Mouse (Mus musculus): Measurements from ENCODE around the gene Pid1. TPM values are rescaled to one million over a fixed set of nuclear protein-coding genes. Genes with fewer than 3 reads are reported as not detected.
"Not testable (repeated sequence)": the region's sequence is repeated elsewhere in the genome, so short reads cannot be mapped to it uniquely, and the experiment has no call there.

Pid1 gene
- total and polyA plus RNA-seq, 3 experiments = not detected

- H3K79me2 ChIP-seq (replicated peaks; ENCODE audit: control insufficient read depth, extremely low read depth, insufficient read depth, poor library complexity, severe bottlenecking) = no peaks in the 10 kb centered on the region
- H3K4me3 ChIP-seq (replicated peaks in 1 of 3; ENCODE audit: low read depth in 2 of 3, low read length in 2 of 3, poor library complexity in 1 of 3) = no peak overlapping the region
- no peak overlapping the region for H3K9ac ChIP-seq (ENCODE audit: insufficient read depth, low read depth)
- in situ Hi-C loops (cut with MboI; ENCODE audit: low pct_ligation_motif_present, low pct_unique_long_range_greater_than_20kb, low sequenced_read_pairs) (no loop called here), dilution Hi-C loops (cut with MboI; ENCODE audit: extremely low pct_ligation_motif_present, extremely low pct_unique_long_range_greater_than_20kb, low sequenced_read_pairs) (no loop called here)
- no peaks in the 10 kb centered on the region for H3K27me3 ChIP-seq (replicated peaks)
- no peak overlapping the region for H3K4me2 ChIP-seq (ENCODE audit: insufficient read depth, low read depth, poor library complexity, severe bottlenecking)
- DNase-seq (ENCODE audit: extremely low read depth) = peak; percentile 62
- no peak for TF ChIP-seq HCFC1 (IDR thresholded peaks at IDR 0.05; ENCODE audit: low read depth, low read length)
- no peak for TF ChIP-seq POLR2AphosphoS2 (IDR thresholded peaks at IDR 0.05; ENCODE audit: low read depth, low read length)
- no peak for TF ChIP-seq MAFK (IDR thresholded peaks at IDR 0.05; ENCODE audit: insufficient replicate concordance, low read length)
- peaks cover 0 to 10% of the 10 kb centered on the region in 2 experiments; a peak in 2 of 4 replicates for H3K4me1 ChIP-seq (ENCODE audit: control insufficient read depth in 1 of 2, insufficient read depth in 2 of 2)
- H3K27ac ChIP-seq (ENCODE audit: insufficient read depth, low read depth) = no peak overlapping the region
- H3K36me3 ChIP-seq (replicated peaks in 1 of 2; ENCODE audit: control insufficient read depth in 1 of 2, insufficient read depth in 1 of 2, low read length in 1 of 2) = no peaks in the 10 kb centered on the region
- no peaks in the 10 kb centered on the region for H3K9me3 ChIP-seq (replicated peaks; ENCODE audit: low read length)
Observed at GRCm38 (mm10) chr1:84350262-84350661, 13.7 kb downstream of the Pid1 start.

DNA sequence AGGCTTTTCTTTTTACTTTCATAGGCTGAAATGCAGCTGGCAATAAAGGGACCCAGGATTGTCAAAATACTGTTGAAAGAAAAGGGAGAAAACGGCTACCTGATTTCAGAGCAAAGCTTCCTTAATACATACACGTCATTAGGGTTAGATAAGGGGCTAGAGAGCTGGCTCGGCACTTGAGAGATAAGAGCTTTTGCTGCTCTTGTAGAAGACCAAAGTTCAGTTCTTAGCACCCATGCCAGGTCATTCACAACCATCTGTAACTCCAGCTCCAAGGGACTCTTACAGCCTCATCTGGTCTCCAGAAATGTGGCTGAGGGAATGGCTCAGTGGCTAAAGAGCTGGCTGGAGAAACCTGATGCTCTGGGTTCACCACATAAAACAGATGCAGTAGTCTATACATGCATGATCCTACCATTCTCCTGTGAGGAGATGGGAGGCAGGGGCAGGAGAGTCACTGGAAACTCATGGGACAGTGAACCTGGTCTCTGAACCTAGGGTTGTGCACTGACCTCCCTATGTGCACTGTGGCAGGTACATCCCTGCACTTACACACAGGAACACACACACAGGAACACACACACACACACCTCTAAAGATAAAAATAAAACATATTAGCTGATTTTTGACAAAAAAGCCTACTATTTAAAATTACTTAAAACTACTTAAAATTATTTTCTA lies 16.0 kb downstream of the Pid1 start:
- no peak overlapping the region for H3K9ac ChIP-seq (ENCODE audit: insufficient read depth, low read depth)
- no peak overlapping the region for H3K4me2 ChIP-seq (ENCODE audit: insufficient read depth, low read depth, poor library complexity, severe bottlenecking)
- H3K4me1 ChIP-seq (ENCODE audit: control insufficient read depth in 1 of 2, insufficient read depth in 2 of 2) = peaks cover 0 to 10% of the 10 kb centered on the region in 2 experiments; a peak in 2 of 4 replicates
- H3K27ac ChIP-seq (ENCODE audit: insufficient read depth, low read depth) = no peak overlapping the region
- H3K36me3 ChIP-seq (replicated peaks in 1 of 2; ENCODE audit: control insufficient read depth in 1 of 2, insufficient read depth in 1 of 2, low read length in 1 of 2) = no peaks in the 10 kb centered on the region
- dilution Hi-C loops (cut with MboI; ENCODE audit: extremely low pct_ligation_motif_present, extremely low pct_unique_long_range_greater_than_20kb, low sequenced_read_pairs) = no loop called here
- H3K79me2 ChIP-seq (replicated peaks; ENCODE audit: control insufficient read depth, extremely low read depth, insufficient read depth, poor library complexity, severe bottlenecking) = no peaks in the 10 kb centered on the region
- H3K4me3 ChIP-seq (replicated peaks in 1 of 3; ENCODE audit: low read depth in 2 of 3, low read length in 2 of 3, poor library complexity in 1 of 3) = no peak overlapping the region
- no peak for DNase-seq (ENCODE audit: extremely low read depth)
- H3K9me3 ChIP-seq (replicated peaks; ENCODE audit: low read length) = no peaks in the 10 kb centered on the region
- no peaks in the 10 kb centered on the region for H3K27me3 ChIP-seq (replicated peaks)
- no peak for TF ChIP-seq SMC3 (IDR thresholded peaks at IDR 0.05; ENCODE audit: low read depth, low read length)
- no peak for TF ChIP-seq EP300 (IDR thresholded peaks at IDR 0.05; ENCODE audit: low read length)
- no peak for TF ChIP-seq GABPA (IDR thresholded peaks at IDR 0.05; ENCODE audit: insufficient replicate concordance, low read depth, low read length)
- TF ChIP-seq TCF12 (IDR thresholded peaks at IDR 0.05; ENCODE audit: low read depth, low read length) = no peak
- TF ChIP-seq CHD2 (IDR thresholded peaks at IDR 0.05; ENCODE audit: low read length) = no peak
- no peak for TF ChIP-seq BHLHE40 (IDR thresholded peaks at IDR 0.05; ENCODE audit: low read depth, low read length)
- TF ChIP-seq USF2 (conservative IDR thresholded peaks at IDR 0.05; ENCODE audit: low read depth, low read length) = no peak
- no peak for TF ChIP-seq E2F4 (IDR thresholded peaks at IDR 0.05; ENCODE audit: insufficient replicate concordance, low read depth, low read length)
- no peak for TF ChIP-seq MAX (IDR thresholded peaks at IDR 0.05; ENCODE audit: low read length)
- no peak for TF ChIP-seq SIN3A (IDR thresholded peaks at IDR 0.05; ENCODE audit: low read length)
- TF ChIP-seq MAFK (IDR thresholded peaks at IDR 0.05; ENCODE audit: insufficient replicate concordance, low read length) = no peak
- no peak for TF ChIP-seq JUN (IDR thresholded peaks at IDR 0.05; ENCODE audit: insufficient read depth, low read depth, low read length)
- TF ChIP-seq HCFC1 (IDR thresholded peaks at IDR 0.05; ENCODE audit: low read depth, low read length) = no peak
- no peak for TF ChIP-seq PAX5 (IDR thresholded peaks at IDR 0.05; ENCODE audit: low read length)
- no peak for TF ChIP-seq KAT2A (IDR thresholded peaks at IDR 0.05; ENCODE audit: insufficient replicate concordance, low read length)
- TF ChIP-seq TBP (conservative IDR thresholded peaks at IDR 0.05; ENCODE audit: low read depth, low read length) = no peak
- no peak for TF ChIP-seq POLR2A (IDR thresholded peaks at IDR 0.05; ENCODE audit: low read depth, low read length)
- no peak for TF ChIP-seq CTCF (conservative IDR thresholded peaks at IDR 0.05 in 1 of 2, IDR thresholded peaks at IDR 0.05 in 1 of 2; ENCODE audit: low read depth in 2 of 2, low read length in 2 of 2)
- in situ Hi-C loops (cut with MboI; ENCODE audit: low pct_ligation_motif_present, low pct_unique_long_range_greater_than_20kb, low sequenced_read_pairs) = no loop called here

DNA sequence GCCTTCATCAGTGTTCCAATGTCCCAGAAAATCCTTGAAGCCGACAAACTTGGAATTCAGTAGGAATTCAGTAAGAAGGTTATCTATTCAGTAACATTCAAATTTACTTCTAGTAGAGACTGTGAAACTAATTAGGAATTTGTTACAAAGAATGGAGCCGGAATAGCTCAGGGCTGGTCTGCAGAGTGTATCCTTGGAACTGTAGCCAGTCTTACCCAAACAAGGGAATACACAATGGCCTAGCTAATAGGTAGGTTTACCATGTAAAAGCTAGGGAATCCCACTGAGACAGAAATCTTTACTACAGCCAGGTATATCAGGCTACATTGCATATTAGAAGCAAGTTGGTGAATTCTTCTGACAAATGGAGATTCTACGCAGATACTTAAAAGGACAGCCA lies 31.2 kb downstream of the Pid1 start:
- H3K4me2 ChIP-seq (ENCODE audit: insufficient read depth, low read depth, poor library complexity, severe bottlenecking); dilution Hi-C loops (cut with MboI; ENCODE audit: extremely low pct_ligation_motif_present, extremely low pct_unique_long_range_greater_than_20kb, low sequenced_read_pairs); H3K4me1 ChIP-seq (ENCODE audit: control insufficient read depth in 1 of 2, insufficient read depth in 2 of 2); H3K36me3 ChIP-seq (replicated peaks in 1 of 2; ENCODE audit: control insufficient read depth in 1 of 2, insufficient read depth in 1 of 2, low read length in 1 of 2); H3K79me2 ChIP-seq (replicated peaks; ENCODE audit: control insufficient read depth, extremely low read depth, insufficient read depth, poor library complexity, severe bottlenecking); in situ Hi-C loops (cut with MboI; ENCODE audit: low pct_ligation_motif_present, low pct_unique_long_range_greater_than_20kb, low sequenced_read_pairs); DNase-seq (ENCODE audit: extremely low read depth); H3K27ac ChIP-seq (ENCODE audit: insufficient read depth, low read depth); H3K9me3 ChIP-seq (replicated peaks; ENCODE audit: low read length); H3K27me3 ChIP-seq (replicated peaks); H3K9ac ChIP-seq (ENCODE audit: insufficient read depth, low read depth); H3K4me3 ChIP-seq (replicated peaks in 1 of 3; ENCODE audit: low read depth in 2 of 3, low read length in 2 of 3, poor library complexity in 1 of 3): not testable (repeated sequence)

DNA sequence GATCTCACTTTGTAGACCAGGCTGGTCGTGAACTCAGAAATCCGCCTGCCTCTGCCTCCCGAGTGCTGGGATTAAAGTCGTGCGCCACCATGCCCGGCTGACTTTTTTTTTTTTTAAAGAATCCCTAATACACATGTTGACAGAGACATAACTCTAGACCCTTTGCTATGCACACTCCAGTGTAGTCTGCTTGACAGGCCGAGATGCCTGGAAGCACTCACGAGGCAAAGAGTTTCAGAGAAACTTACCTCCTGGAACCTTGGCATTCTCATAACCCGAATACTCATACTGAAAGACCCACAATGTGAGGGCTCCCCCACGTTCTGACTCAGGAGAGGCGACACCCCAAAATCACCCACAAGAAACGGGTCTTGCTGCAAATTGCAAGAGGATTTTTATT lies 32.1 kb downstream of the Pid1 start:
- H3K4me2 ChIP-seq (ENCODE audit: insufficient read depth, low read depth, poor library complexity, severe bottlenecking); H3K9ac ChIP-seq (ENCODE audit: insufficient read depth, low read depth); H3K4me1 ChIP-seq (ENCODE audit: control insufficient read depth in 1 of 2, insufficient read depth in 2 of 2); dilution Hi-C loops (cut with MboI; ENCODE audit: extremely low pct_ligation_motif_present, extremely low pct_unique_long_range_greater_than_20kb, low sequenced_read_pairs); H3K36me3 ChIP-seq (replicated peaks in 1 of 2; ENCODE audit: control insufficient read depth in 1 of 2, insufficient read depth in 1 of 2, low read length in 1 of 2); H3K9me3 ChIP-seq (replicated peaks; ENCODE audit: low read length); H3K4me3 ChIP-seq (replicated peaks in 1 of 3; ENCODE audit: low read depth in 2 of 3, low read length in 2 of 3, poor library complexity in 1 of 3); in situ Hi-C loops (cut with MboI; ENCODE audit: low pct_ligation_motif_present, low pct_unique_long_range_greater_than_20kb, low sequenced_read_pairs); H3K27ac ChIP-seq (ENCODE audit: insufficient read depth, low read depth); DNase-seq (ENCODE audit: extremely low read depth); H3K27me3 ChIP-seq (replicated peaks); H3K79me2 ChIP-seq (replicated peaks; ENCODE audit: control insufficient read depth, extremely low read depth, insufficient read depth, poor library complexity, severe bottlenecking): not testable (repeated sequence)

All from CH12.LX (cell line).